Mouse (Mus musculus) lung, embryonic 14.5 days (tissue): Measurements from ENCODE around the gene Meaf6. TPM values are rescaled to one million over a fixed set of nuclear protein-coding genes. Genes with fewer than 3 reads are reported as not detected.
A peak's percentile ranks its signal among the peaks of the same experiment; 100 is the strongest.

Source experiments
- ATAC-seq: fragments of 200-750 bp; cut with Nextera tagmentation; 2 replicates; pipeline ENCODE4 v1.8.0; 2017; ENCODE audit warnings: mild to moderate bottlenecking, moderate TSS enrichment, moderate library complexity; ENCODE audit not compliant: insufficient read depth
- DNase-seq: peaks from one replicate; pipeline ENCODE4 v3.0.0-alpha.2; 2015
- H3K27ac ChIP-seq: fragments of 300-500 bp; sonication (generic); 2 replicates; pipeline ENCODE4 v1.5.1; 2014; ENCODE audit warnings: low read depth, mild to moderate bottlenecking, moderate library complexity
- H3K27me3 ChIP-seq: fragments of 300-500 bp; sonication (generic); 2 replicates; pipeline ENCODE4 v1.6.1; 2014; ENCODE audit warnings: low read length, control low read depth; ENCODE audit not compliant: insufficient read depth
- H3K36me3 ChIP-seq: fragments of 300-500 bp; sonication (generic); 2 replicates; pipeline ENCODE4 v1.6.1; 2014; ENCODE audit warnings: control low read depth; ENCODE audit not compliant: insufficient read depth
- H3K4me1 ChIP-seq: fragments of 300-500 bp; sonication (generic); 2 replicates; pipeline ENCODE4 v1.6.1; 2014; ENCODE audit warnings: antibody characterized with exemption, control low read depth; ENCODE audit not compliant: insufficient read depth
- H3K4me2 ChIP-seq: fragments of 300-500 bp; sonication (generic); 2 replicates; pipeline ENCODE4 v1.6.1; 2014; ENCODE audit warnings: mild to moderate bottlenecking
- H3K4me3 ChIP-seq: fragments of 300-500 bp; sonication (generic); 2 replicates; pipeline ENCODE4 v1.5.1; 2014; ENCODE audit warnings: low read depth, low read length
- H3K9ac ChIP-seq: fragments of 300-500 bp; sonication (generic); 2 replicates; pipeline ENCODE4 v1.6.1; 2014
- H3K9me3 ChIP-seq: fragments of 300-500 bp; sonication (generic); 2 replicates; pipeline ENCODE4 v1.6.1; 2016; ENCODE audit warnings: low read depth, low read length, control low read depth
- CTCF ChIP-seq: IDR thresholded peaks from 2 replicates; pipeline ENCODE4 v1.5.1; 2016; ENCODE audit warnings: antibody characterized with exemption, low read depth
- WGBS: fragments of 180-500 bp; shearing (Covaris S2); extraction: QIAGEN DNeasy Blood & Tissue Kit; methylation state at CpG from one replicate; pipeline ENCODE4 v1.1.7; 2014; 5-methylcytosine and 5-hydroxymethylcytosine counted together
- polyA plus RNA-seq: library from polyadenylated mRNA; unstranded; fragments of >200 nt; fragmentation: Nextera tagmentation; extraction: Ambion mirVana; gene quantifications from 2 replicates; pipeline ENCODE4 v1.2.1, GENCODE M21; 2014

The Meaf6 gene
- polyA plus RNA-seq, 1 experiment from 2014 or later: 63.5 TPM

DNA sequence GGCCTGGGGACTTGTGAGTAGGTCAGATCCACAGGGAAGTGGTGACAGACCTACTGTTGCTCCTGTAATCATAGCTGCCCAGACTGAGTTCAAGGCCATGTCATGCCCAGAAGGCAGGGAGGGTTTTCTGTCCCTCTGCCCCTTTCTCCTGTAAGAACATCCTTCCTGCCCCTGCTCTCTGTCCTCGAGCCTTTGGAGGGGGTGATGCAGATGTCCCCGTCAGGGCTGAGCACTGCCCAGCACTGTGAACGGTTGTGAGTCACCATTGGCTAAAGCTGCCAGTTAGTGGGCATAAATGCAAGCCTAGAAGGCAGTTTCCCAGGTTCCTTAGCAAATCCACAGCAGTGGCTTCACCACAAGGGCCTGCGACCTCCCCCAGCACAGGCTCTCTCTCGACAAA is 8.1 kb downstream of the Meaf6 start:
- H3K9me3 ChIP-seq: no peaks in the 10 kb centered on the region
- DNase-seq: no peak
- H3K36me3 ChIP-seq: peaks cover 46% of the 10 kb centered on the region
- H3K27ac ChIP-seq: no peak overlapping the region
- no peak overlapping the region for H3K9ac ChIP-seq
- H3K4me1 ChIP-seq: no peaks in the 10 kb centered on the region
- no peaks in the 10 kb centered on the region for H3K27me3 ChIP-seq
- no peak for ATAC-seq
- H3K4me2 ChIP-seq: no peak overlapping the region
- 89% methylated on average over 5 of the region's 5 CpGs for WGBS
- H3K4me3 ChIP-seq: no peak overlapping the region
- TF ChIP-seq CTCF: no peak

DNA sequence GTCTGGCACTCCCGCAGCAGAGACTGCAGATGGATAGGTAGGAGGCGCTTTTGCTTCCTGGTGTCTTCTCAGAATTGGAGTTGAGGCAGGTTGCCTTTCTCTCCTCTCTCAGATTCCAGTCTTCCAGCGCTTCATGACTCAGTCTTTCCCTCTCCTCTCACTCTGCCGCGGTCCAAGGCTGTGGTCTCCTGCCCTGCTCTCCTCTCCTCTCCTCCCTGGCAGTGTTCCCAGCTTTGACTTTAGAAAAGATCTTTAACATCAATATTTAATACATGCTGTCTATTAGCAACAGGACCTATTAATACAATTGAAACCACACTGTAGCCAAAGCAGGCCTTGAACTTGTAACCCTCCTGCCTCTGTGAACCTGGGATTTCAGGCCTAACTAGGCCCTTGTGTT is 11.1 kb downstream of the Meaf6 start:
- Histone ChIP-seq H3K4me2 (no peak overlapping the region), H3K27ac (no peak overlapping the region), H3K9me3 (no peaks in the 10 kb centered on the region), H3K4me3 (no peak overlapping the region), H3K36me3 (peaks cover 19% of the 10 kb centered on the region), H3K4me1 (no peaks in the 10 kb centered on the region), H3K9ac (no peak overlapping the region), H3K27me3 (no peaks in the 10 kb centered on the region)
- DNase-seq: no peak
- TF ChIP-seq CTCF: no peak
- 85% methylated on average over 5 of the region's 5 CpGs for WGBS
- ATAC-seq: no peak

- ATAC-seq (no peak), DNase-seq (no peak)
- Histone ChIP-seq H3K9ac (no peak overlapping the region), H3K4me3 (no peak overlapping the region), H3K9me3 (no peaks in the 10 kb centered on the region), H3K27ac (no peak overlapping the region), H3K36me3 (peaks cover 18% of the 10 kb centered on the region; the same call in 1 of the 2 replicates), H3K27me3 (no peaks in the 10 kb centered on the region), H3K4me2 (no peak overlapping the region), H3K4me1 (no peaks in the 10 kb centered on the region)
- WGBS: 80% methylated on average over 4 of the region's 4 CpGs
- no peak for TF ChIP-seq CTCF
These were observed 12.5 kb downstream of the Meaf6 start for GRCm38 (mm10) chr4:125097412-125097811.

DNA sequence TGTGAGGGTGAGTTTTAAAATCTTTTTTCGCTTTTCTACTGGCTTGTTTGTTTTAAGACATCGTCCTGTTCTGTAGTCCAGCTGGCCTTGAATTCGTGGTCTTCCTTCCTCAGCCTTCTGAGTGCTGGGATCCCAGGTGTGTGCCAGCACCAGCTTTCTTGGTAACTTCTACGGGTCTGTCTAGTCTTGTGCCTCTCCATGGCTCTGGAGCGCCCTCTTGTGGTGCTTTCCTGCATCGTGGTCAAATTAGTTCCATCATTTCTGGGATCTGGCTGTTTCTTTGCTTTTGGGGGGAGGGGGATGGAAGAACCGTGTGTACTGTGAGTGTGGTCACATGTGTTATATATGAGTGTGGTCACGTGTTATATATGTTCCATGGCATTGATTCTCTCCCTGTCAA is 14.5 kb downstream of the Meaf6 start:
- Histone ChIP-seq H3K27ac (no peak overlapping the region), H3K4me2 (no peak overlapping the region), H3K4me1 (no peaks in the 10 kb centered on the region), H3K27me3 (no peaks in the 10 kb centered on the region), H3K4me3 (no peak overlapping the region), H3K36me3 (peaks cover 26% of the 10 kb centered on the region), H3K9me3 (no peaks in the 10 kb centered on the region), H3K9ac (no peak overlapping the region)
- DNase-seq (peak; percentile 89), ATAC-seq (peak; percentile 65)
- WGBS: 9% methylated on average over 8 of the region's 8 CpGs
- peak; percentile 97 for TF ChIP-seq CTCF

DNA sequence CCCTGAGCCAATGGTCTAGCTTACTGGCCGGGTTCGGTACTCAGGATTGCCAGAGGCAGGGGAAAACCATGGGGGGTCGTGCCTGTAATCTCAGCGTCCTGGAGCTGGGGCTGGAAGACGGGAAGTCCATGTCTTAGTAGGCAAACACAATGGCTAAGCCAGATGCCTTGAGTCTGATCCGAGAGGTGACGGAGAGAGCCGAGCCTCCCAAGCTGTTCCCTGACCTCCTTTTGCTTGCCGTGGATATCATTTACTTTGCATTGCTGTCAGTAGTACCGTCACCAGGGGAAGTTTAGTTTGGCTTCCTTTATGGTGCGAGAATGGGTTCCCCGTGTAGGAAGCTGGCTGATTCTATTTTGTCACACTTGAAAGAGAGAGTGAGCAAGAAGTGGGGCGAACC is 16.4 kb downstream of the Meaf6 start:
- Histone ChIP-seq H3K9me3 (no peaks in the 10 kb centered on the region), H3K4me3 (no peak overlapping the region), H3K9ac (no peak overlapping the region), H3K27me3 (no peaks in the 10 kb centered on the region), H3K27ac (no peak overlapping the region), H3K36me3 (peaks cover 45% of the 10 kb centered on the region), H3K4me1 (no peaks in the 10 kb centered on the region), H3K4me2 (no peak overlapping the region)
- 71% methylated on average over 13 of the region's 13 CpGs for WGBS
- no peak for TF ChIP-seq CTCF
- DNase-seq (no peak), ATAC-seq (no peak)

- Histone ChIP-seq H3K4me3 (no peak overlapping the region), H3K9ac (no peak overlapping the region), H3K4me1 (no peaks in the 10 kb centered on the region), H3K27me3 (no peaks in the 10 kb centered on the region), H3K9me3 (no peaks in the 10 kb centered on the region), H3K4me2 (no peak overlapping the region), H3K27ac (no peak overlapping the region), H3K36me3 (peaks cover 67% of the 10 kb centered on the region)
- DNase-seq (no peak), ATAC-seq (no peak)
- WGBS: 92% methylated on average over 9 of the region's 9 CpGs
- TF ChIP-seq CTCF: no peak
These were observed 20.4 kb downstream of the Meaf6 start for GRCm38 (mm10) chr4:125105354-125105753.

DNA sequence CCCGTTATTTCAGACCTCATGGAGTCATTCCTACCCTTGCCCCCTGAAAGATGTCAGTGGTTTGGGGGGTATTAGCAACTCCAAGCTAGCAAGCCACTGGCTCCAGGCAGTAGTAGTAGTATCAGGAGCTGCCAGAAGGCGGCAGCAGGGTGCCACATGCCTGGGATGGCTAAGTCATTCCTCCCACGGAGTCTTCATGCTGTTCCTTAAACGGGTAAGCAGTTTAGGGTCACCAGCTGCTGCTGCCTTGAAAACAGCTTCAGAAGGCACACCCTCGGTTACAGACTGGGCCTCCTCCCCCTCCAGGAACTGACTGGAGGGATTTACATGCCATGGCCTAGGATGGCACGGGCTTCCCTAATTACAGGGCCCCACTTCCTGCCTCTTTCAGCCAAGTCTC is 29.7 kb downstream of the Meaf6 start:
- Histone ChIP-seq H3K27me3 (no peaks in the 10 kb centered on the region), H3K9ac (no peak overlapping the region; the same call in 1 of the 2 replicates), H3K36me3 (peaks cover 6% of the 10 kb centered on the region; the same call in 1 of the 2 replicates), H3K4me1 (no peaks in the 10 kb centered on the region), H3K27ac (0 out of 2 replicates have a peak overlapping the region, but pooled peaks have one; percentile 10), H3K4me3 (no peak overlapping the region), H3K4me2 (no peak overlapping the region), H3K9me3 (no peaks in the 10 kb centered on the region)
- WGBS: 11% methylated on average over 6 of the region's 6 CpGs
- TF ChIP-seq CTCF: peak; percentile 81
- DNase-seq (peak; percentile 88), ATAC-seq (peak; percentile 26; the same call in 1 of the 2 replicates)

DNA sequence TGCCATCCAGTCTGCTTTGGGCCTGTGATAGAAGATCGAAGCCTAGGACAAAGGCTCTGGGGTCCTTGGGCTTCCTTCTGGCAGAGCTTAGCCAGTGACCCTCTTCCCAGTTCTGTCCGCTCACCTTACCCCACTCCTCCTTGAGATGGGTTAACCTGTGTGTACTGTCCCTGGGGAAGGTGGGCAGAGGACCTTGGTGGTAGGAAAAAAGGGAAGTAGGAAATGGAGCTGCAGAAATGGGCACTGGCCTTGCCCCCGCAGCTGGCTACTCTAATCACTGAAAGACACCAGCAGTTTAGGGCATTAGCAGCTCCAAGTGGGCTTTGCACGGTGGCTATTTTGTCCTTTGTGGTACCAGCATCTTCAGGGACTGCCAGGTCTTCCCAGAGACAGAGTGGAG is 30.1 kb downstream of the Meaf6 start:
- no peak overlapping the region for H3K4me3 ChIP-seq
- no peaks in the 10 kb centered on the region for H3K9me3 ChIP-seq
- no peak for TF ChIP-seq CTCF
- H3K4me2 ChIP-seq: no peak overlapping the region
- H3K36me3 ChIP-seq: peaks cover 1% of the 10 kb centered on the region; the same call in 1 of the 2 replicates
- H3K9ac ChIP-seq: no peak overlapping the region; the same call in 1 of the 2 replicates
- DNase-seq (no peak), ATAC-seq (no peak)
- WGBS: 81% methylated on average over 4 of the region's 4 CpGs
- 0 out of 2 replicates have a peak overlapping the region, but pooled peaks have one; percentile 10 for H3K27ac ChIP-seq
- no peaks in the 10 kb centered on the region for H3K27me3 ChIP-seq
- no peaks in the 10 kb centered on the region for H3K4me1 ChIP-seq
